ENCODE assay signal across 15 mouse cellular contexts in genomic region chr7:65366153-65366552, GRCm38 (mm10).
DNase-seq lines count a peak whose midpoint lies in the region; ATAC-seq and TF ChIP-seq lines count a peak whose summit lies in the region.
"Had no signal": no experiment of that assay in that cellular context is flagged by ENCODE, and none has a peak within 500 bp of the region (broad histone marks: within the 10 kb centered on the region; RNA-seq: fewer than 3 reads in every experiment).

No protein-coding gene starts in this region.

- no peak overlapping the region; the same call in 1 of the 2 replicates for H3K4me3 ChIP-seq in gastrocnemius, adult 2 months
- H3K4me3 ChIP-seq in layer of hippocampus, adult 2 months: no peak overlapping the region
- no peak overlapping the region for H3K4me3 ChIP-seq in intestine, postnatal 0 days (ENCODE audit: low read depth, low read length)
- H3K4me3 ChIP-seq: embryonic facial prominence, embryonic 12.5 days; forebrain, embryonic 12.5 days; hindbrain, embryonic 13.5 days; limb, embryonic 12.5 days had no signal

- WGBS in intestine, postnatal 0 days: 21% methylated on average over 1 of the region's 1 CpGs

- H3K9me3 ChIP-seq in intestine, postnatal 0 days (ENCODE audit: control insufficient read depth): no peaks in the 10 kb centered on the region
- H3K9me3 ChIP-seq: embryonic facial prominence, embryonic 12.5 days; forebrain, embryonic 12.5 days; hindbrain, embryonic 13.5 days; limb, embryonic 12.5 days had no signal

- H3K9ac ChIP-seq in intestine, postnatal 0 days (ENCODE audit: low read depth, low read length): no peak overlapping the region
- H3K9ac ChIP-seq: embryonic facial prominence, embryonic 12.5 days; forebrain, embryonic 12.5 days; hindbrain, embryonic 13.5 days; limb, embryonic 12.5 days had no signal

- H3K4me2 ChIP-seq in intestine, postnatal 0 days (replicated peaks; ENCODE audit: low read depth): no peak overlapping the region; the same call in 1 of the 2 replicates
- H3K4me2 ChIP-seq: embryonic facial prominence, embryonic 12.5 days; forebrain, embryonic 12.5 days; hindbrain, embryonic 13.5 days; limb, embryonic 12.5 days had no signal

- H3K36me3 ChIP-seq in intestine, postnatal 0 days (ENCODE audit: control insufficient read depth, insufficient read depth): no peaks in the 10 kb centered on the region
- H3K36me3 ChIP-seq: embryonic facial prominence, embryonic 12.5 days; forebrain, embryonic 12.5 days; hindbrain, embryonic 13.5 days; limb, embryonic 12.5 days had no signal

- TF ChIP-seq CTCF in gastrocnemius, adult 2 months (IDR thresholded peaks at IDR 0.05): no peak
- TF ChIP-seq CTCF in layer of hippocampus, adult 2 months (conservative IDR thresholded peaks at IDR 0.05): no peak
- TF ChIP-seq CTCF in intestine, postnatal 0 days (IDR thresholded peaks at IDR 0.05; ENCODE audit: low read depth): no peak

- H3K27me3 ChIP-seq in intestine, postnatal 0 days (replicated peaks; ENCODE audit: control insufficient read depth, insufficient read depth, low read length): no peaks in the 10 kb centered on the region
- H3K27me3 ChIP-seq: embryonic facial prominence, embryonic 12.5 days; forebrain, embryonic 12.5 days; hindbrain, embryonic 13.5 days; limb, embryonic 12.5 days had no signal

- DNase-seq in gastrocnemius, postnatal 14 days: peak; percentile 23
- DNase-seq in gastrocnemius, adult 2 months: no peak
- no peak for DNase-seq in layer of hippocampus, adult 2 months (ENCODE audit: low spot score in 2 of 2)
- DNase-seq in layer of hippocampus, adult 9-11 months: no peak
- peak; percentile 7 for DNase-seq in ES-CJ7 (ENCODE audit: low read depth, low spot score)
- peak; percentile 38 for DNase-seq in brain, adult 2 months (ENCODE audit: low read depth, low spot score)
- no peak for DNase-seq in embryo, embryonic 10 days (ENCODE audit: low spot score)
- DNase-seq: gastrocnemius, postnatal 10 days; lung, postnatal 14 days had no signal

- ATAC-seq in intestine, postnatal 0 days: no peak
- ATAC-seq: CD4-positive, CD25-positive, alpha-beta regulatory T cell, adult 4 months had no signal

- peaks cover 4% of the 10 kb centered on the region for H3K4me1 ChIP-seq in intestine, postnatal 0 days (replicated peaks; ENCODE audit: control insufficient read depth, insufficient read depth, low read length)

- intact Hi-C loops in gastrocnemius, postnatal 14 days (cut with DNase I; ENCODE audit: low total_unique reads): no loop called here
- intact Hi-C loops in gastrocnemius, adult 2 months (cut with DNase I): loop anchor here (5.0 kb wide), 1 partner anchor 91 kb away; no protein-coding TSS in a partner anchor

- no peak overlapping the region for H3K27ac ChIP-seq in gastrocnemius, adult 2 months
- peak overlapping the region; percentile 0; the same call in 1 of the 2 replicates for H3K27ac ChIP-seq in layer of hippocampus, adult 2 months
- no peak overlapping the region for H3K27ac ChIP-seq in intestine, postnatal 0 days (ENCODE audit: low read depth, low read length)
- H3K27ac ChIP-seq: embryonic facial prominence, embryonic 12.5 days; forebrain, embryonic 12.5 days; hindbrain, embryonic 13.5 days; limb, embryonic 12.5 days had no signal

Comparison
In these comparisons a context has a peak if more than half of its experiments do, and no peak if none do; other contexts are left out.
1. DNase-seq: peak in gastrocnemius, postnatal 14 days (single experiment), ES-CJ7 (single experiment) and brain, adult 2 months (single experiment); none in gastrocnemius, adult 2 months (single experiment), layer of hippocampus, adult 2 months (0 of 2), layer of hippocampus, adult 9-11 months (single experiment) and embryo, embryonic 10 days (single experiment).